Mouse (Mus musculus): ENCODE measurements around the gene Mrps26. TPM values are rescaled to one million over a fixed set of nuclear protein-coding genes. Genes with fewer than 3 reads are reported as not detected.

The Mrps26 gene
- total RNA-seq, 2 experiments from 2014 or later = 38.6 to 47.7 TPM

Small RNA genes within 50 kb of the gene (microRNA-seq; reads per million reads assigned to microRNA genes)
- 0 reads per million in 2 experiments for gene Gm23876

Other genes starting within 250 kb of the Mrps26 start
- gene Cpxm1, start 166.2 kb upstream of the Mrps26 start, total RNA-seq (2021) = 1 to 10 TPM; 2.1 to 3.1 TPM
- not detected for gene Gm28372, start 158.5 kb upstream of the Mrps26 start, total RNA-seq (2021)
- gene 1700020A23Rik, start 158.5 kb upstream of the Mrps26 start, total RNA-seq (2021) = not detected
- gene Tmem239, start 157.3 kb upstream of the Mrps26 start, total RNA-seq (2021) = not detected
- 10 to 100 TPM; 14.9 to 18.7 TPM for gene Vps16, start 139.4 kb upstream of the Mrps26 start, total RNA-seq (2021)
- gene Pced1a, start 139.0 kb upstream of the Mrps26 start, total RNA-seq (2021) = 1 to 10 TPM; 2.8 to 4.0 TPM
- gene Ptpra, start 113.5 kb upstream of the Mrps26 start, total RNA-seq (2021) = 10 to 100 TPM; 15.5 to 20.6 TPM
- gene Oxt, start 12.4 kb downstream of the Mrps26 start, total RNA-seq (2021) = not detected
- not detected for gene Avp, start 18.8 kb downstream of the Mrps26 start, total RNA-seq (2021)
- 1 to 10 TPM; 4.9 to 5.2 TPM for gene Fastkd5, start 66.3 kb downstream of the Mrps26 start, total RNA-seq (2021)
- 1 to 10 TPM; 3.4 to 5.3 TPM for gene Ubox5, start 66.3 kb downstream of the Mrps26 start, total RNA-seq (2021)
- gene Lzts3, start 79.1 kb downstream of the Mrps26 start, total RNA-seq (2021) = 1 to 10 TPM; 1.9 to 2.4 TPM
- 10 to 100 TPM; 82.3 to 96.2 TPM for gene Ddrgk1, start 100.9 kb downstream of the Mrps26 start, total RNA-seq (2021)
- 10 to 100 TPM; 10.8 to 13.2 TPM for gene Itpa, start 103.9 kb downstream of the Mrps26 start, total RNA-seq (2021)
- gene Slc4a11, start 133.8 kb downstream of the Mrps26 start, total RNA-seq (2021) = under 1 TPM in 1 of 2 experiments, not detected in 1; 0.12 TPM